Mouse (Mus musculus) monocyte, adult 5-6 weeks (primary cell): Measurements from ENCODE around the gene Hprt. TPM values are rescaled to one million over a fixed set of nuclear protein-coding genes. Genes with fewer than 3 reads are reported as not detected.
A peak's percentile ranks its signal among the peaks of the same experiment; 100 is the strongest.
"Not testable (repeated sequence)": the region's sequence is repeated elsewhere in the genome, so short reads cannot be mapped to it uniquely, and the experiment has no call there.

Experiments used
- ATAC-seq: fragments of 153-309, 156-312 bp; replicated peaks from 2 replicates; pipeline ENCODE4 v1.8.0; 2017; ENCODE audit warnings: mild to moderate bottlenecking; ENCODE audit not compliant: low TSS enrichment, insufficient number of reproducible peaks, severe bottlenecking, poor library complexity, low FRiP score
- total RNA-seq: library from RNA; stranded (forward); fragments of 200-1000, 200-491, 200-594 nt; gene quantifications from 3 replicates; pipeline ENCODE4 v1.2.3, GENCODE M21; 2017

The Hprt gene
- total RNA-seq: 188 to 280 TPM (median 242 TPM) in 3 replicates

DNA sequence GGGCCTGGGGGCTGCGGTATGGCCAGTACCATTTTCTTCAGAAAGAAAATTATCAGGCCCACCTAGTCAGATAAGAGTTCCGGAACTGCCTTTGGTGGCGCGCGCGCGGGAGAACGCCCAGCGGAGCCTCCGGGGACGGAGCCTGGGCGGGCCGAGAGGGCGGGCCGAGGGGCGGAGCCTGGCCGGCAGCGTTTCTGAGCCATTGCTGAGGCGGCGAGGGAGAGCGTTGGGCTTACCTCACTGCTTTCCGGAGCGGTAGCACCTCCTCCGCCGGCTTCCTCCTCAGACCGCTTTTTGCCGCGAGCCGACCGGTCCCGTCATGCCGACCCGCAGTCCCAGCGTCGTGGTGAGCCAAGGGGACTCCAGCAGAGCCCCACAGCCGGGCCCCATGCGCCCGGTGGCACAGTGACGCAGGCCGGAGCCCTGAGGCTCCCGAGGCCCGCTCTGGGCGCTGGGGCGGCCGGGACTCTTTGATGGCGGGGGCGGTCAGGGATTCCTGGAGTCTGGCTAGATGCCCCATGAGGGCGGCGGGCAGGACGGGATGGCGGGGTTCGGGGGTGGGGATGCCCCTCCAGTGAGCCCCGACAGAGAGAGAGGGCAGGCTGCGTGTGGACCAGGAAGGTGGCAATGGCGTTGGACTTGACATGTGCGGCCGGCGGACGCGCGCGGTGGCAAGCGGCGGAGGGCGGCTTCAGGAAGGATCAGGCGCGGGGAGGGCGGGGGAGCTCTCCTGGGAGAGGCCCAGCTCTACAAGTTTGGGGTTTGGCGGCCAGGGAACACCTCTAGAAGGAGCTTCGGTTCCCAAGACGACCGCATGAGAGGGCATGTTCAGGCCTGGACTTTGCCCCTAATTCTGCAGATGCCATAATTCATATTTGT lies at the start of gene Hprt:
Gene Hprt, plus strand, starts transcription at position 233 of the 879 bp plus-strand sequence.
- ATAC-seq: peak; percentile 93

DNA sequence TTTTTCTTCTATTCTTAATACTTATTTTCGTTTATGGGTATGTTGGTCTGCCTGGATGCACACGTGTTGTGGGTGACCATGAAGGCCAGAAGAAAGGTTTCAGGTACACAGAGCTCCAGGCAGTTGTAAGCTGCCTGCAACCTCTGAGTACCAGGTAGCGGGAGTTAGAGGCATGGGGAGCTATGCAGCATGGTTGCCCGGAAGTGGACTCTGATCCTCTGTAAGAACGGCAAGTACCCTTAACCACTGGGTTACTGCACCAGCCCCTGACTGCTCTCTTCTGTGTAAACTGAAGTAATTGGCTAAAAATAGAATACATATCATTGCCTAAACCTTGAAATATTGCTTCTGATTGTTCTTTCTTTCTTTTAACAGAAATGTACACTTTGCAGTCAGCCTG lies 42.4 kb upstream of the Hprt start:
- ATAC-seq: no peak

DNA sequence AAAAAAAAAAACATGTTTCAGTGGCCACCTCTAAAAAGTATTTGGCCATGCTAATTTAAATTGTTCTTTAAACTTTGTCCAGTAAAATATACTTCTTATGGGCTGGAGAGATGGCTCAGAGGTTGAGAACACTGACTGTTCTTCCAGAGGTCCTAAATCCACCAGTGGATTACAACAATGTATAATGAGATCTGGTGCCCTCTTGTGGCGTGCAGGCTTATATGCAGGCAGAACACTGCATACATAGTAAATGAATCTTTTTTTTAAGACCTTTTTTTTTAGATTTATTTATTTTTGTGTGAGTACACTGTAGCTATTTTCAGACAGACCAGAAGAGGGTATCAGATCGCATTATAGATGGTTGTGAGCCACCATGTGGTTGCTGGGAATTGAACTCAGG lies 38.2 kb upstream of the Hprt start:
- ATAC-seq: no peak

DNA sequence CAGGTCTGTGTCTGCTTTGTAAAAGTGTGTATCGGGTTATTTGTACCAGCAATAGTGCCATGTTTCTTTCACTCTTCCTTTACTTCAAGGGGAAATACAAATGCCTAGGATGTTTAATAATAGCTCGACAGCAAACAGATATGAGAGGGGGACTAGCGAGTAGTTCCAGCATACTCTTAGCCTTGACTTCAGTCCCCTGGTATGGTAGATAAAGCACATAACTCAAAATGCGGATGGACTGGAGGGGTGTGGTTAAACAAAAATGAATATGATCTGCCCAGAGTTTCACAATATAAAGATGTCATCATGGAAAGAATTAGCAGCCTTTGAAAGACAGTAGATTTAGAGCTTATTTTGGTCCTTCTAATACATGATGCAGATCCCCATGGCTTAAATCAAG lies 31.0 kb upstream of the Hprt start:
- ATAC-seq: no peak

DNA sequence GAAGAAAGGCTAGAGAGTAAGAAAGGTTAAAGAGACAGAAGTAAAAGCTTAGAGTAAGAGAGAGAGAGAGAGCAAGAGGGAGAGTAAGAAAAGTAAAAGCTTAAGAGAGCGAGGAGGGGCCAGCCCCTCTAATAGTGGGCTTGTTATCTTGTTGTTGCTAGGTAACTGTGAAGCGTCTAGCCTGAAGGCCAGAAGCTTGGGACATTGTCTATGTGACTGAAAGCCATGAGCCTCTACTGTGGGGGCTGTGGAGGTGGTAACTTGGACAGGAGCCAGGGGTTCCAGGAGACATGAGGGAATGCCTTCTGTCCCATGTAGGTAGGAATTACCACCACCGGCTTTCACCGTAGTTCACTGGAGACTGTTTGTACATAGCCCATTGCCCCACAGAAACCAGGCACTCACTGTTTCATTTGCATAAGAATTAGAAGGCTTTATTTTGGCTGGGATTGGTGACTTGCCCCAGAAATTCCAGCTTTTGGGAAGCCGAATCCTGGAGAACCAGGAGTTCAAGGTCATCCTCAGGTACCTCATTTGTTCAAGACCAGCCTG lies 26.3 kb upstream of the Hprt start:
- ATAC-seq: no peak

DNA sequence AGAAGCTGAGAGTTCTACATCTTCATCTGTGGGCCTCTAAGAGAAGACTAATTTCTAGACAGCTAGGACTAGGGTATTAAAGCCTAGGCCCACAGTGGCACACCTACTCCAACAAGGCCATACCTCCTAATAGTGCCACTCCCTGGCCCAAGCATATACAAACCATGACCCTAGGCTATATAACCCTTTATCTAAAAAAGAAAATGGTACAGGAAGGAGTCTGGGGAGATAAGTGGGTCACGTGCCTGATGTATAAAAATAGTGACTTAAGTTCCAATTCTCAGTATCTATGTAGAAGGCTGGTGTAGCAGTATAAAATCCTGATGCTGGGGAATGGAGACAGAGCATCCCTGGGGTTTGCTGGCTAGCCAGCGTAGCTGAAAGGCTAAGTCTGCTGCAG lies 22.8 kb upstream of the Hprt start:
- no peak for ATAC-seq

DNA sequence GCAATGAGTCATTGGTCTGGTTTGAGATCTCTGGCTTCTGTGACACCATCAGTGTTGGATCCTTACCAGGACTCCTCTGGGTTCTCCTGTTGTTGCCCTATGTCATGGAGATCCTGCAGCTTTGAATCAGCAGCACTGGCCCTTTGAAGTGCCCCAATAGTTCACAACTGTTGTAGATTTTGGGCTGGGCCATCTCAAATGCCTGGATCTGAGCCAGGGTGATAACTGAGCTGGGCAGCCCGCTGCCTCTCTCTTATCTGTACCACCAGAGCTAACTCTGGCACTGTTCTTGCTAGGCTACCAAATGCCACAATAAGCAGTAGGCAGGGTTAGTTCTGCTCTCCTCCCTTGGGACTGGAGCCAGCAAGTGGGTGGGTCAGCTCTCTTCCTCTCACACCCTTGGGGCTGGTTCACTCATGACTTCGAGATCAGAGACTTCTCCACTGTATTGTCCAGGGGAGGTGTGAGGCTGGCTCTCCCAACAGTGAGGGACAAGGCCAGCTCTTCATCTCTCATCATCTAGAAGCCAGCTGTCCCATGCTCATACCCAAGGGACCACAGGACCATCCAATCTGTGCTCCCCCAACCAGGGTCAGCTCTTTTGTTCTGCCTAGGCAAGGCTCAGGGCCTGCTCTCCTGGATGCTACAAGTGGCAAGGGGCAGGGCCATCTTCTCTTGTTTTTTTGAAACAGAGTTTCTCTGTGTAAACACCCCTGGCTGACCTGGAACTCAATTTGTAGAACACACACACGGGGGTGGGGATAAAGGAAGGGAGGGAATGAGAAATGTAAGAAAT lies 16.5 kb upstream of the Hprt start:
- 0 out of 2 replicates have a peak, but pooled peaks have one; percentile 31 for ATAC-seq

DNA sequence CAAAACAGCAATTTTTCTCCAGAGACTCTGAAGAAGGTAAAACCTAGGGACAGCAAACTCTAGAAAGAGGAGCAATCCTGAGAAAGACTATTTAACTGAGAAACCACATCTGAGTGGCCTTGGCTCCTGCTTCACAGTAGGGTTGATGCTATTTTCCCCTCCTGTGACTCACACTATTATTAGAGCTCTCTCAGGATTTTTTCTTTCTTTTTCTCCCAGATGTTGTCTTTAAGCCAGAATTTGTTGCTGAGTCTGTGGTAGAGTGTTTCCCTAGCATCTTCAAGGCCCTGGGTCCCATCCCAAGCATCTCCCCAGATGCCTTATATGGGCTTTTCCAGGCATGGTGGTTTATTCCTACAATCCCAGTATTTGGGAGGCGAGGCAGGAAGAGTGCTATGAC lies 15.8 kb upstream of the Hprt start:
- ATAC-seq: no peak

DNA sequence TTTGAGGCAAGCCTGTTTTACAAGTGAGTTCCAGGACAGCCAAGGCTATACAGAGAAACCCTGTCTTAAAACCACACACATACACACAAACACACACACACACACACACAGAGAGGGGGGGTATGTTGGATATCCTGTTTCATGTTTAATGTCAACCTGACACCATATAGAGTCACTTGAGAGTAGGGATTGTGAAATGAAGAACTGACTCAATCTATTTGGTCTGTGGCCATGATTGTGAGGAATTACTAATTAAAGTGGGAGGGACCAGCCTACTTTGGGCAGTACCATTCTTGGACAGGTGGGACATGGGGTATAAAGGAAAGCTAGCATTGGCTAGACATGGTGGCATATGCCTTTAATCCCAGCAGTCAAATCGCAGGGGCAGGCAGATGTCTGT lies 15.3 kb upstream of the Hprt start:
- ATAC-seq: no peak

DNA sequence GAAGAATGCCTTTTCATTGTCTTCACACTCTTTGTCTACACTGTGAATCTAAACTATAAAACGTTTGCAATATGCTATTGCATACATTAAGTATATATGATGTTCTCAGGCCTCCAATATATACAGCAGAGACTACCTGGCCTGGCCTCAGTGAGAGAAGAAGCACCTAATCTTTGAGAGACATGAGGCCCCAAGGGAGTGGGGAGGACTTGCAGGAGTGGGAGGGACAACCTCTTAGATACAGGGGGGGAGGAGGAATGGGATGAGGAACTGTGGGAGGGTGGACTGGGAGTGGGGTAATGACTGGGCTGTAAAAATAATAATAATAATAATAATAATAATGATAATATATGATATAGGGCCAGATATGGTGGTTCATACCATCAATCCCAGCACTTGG lies 9.4 kb upstream of the Hprt start:
- ATAC-seq: no peak

DNA sequence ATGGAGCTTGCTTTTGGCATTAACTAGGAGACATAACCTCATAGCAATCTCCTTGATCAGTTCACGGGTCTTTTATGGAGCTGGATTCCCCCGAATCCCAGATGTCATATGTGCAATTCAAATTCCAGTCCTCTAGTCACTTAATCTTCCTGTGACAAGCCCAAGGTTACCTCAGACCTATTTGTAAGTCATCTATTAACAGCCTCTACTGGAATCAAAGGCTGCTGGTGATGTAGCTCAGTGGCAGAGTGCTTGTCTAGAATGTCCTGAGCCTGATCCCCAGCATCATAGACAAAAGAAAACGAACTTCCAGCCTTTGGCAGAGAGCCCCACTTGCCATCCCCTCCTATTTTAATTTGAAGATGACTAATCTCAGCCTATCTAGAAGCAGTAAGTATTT lies 6.6 kb upstream of the Hprt start:
- no peak for ATAC-seq

DNA sequence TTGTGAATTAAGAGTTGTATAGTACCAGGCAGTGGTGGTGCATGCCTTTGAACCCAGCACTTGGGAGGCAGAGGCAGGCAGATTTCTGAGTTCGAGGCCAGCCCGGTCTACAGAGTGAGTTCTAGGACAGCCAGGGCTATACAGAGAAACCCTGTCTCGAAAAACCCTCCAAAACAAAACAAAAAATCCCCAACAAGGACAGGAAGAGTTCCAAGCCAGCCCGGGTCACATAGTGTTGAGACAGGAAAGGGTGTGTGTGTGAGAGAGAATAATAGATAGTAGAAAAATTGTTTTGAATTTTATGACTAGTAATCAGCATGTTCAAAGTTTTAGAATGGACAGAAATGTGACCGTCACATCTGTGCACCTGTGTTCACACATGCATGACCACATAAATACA lies 6.8 kb downstream of the Hprt start:
- not testable (repeated sequence) for ATAC-seq

DNA sequence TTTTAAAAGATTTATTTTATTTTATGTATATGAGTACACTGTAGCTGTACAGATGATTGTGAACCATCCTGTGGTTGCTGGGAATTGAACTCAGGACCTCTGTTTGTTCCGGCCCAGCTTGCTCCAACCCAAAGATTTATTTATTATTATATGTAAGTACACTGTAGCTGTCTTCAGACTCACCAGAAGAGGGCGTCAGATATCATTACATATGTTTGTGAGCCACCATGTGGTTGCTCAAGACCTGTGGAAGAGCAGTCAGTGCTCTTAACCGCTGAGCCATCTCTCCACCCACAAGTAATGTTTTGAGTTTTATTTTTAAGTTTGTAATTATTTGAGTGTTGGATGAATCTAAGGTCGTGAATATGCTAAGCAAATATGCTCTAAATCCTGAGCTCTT lies 16.9 kb downstream of the Hprt start:
- not testable (repeated sequence) for ATAC-seq

DNA sequence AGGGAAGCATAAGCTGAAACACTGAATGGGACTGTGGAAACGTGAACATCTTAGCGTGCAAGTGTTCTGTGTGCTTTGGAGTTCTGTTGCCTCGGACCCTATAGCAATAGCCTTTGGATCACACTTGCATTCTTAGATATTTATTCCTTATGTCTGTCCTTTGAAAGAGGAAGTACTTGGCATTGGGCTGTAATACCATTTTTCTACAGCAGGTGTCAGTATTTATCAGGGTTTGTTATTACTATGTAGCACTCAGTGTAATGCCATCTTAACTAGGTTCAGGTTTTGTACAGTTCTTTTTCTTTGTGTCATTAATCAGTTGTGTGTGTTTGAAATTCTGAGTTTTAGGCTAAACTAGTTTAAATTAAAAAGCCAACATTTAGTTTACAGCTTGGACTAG lies 18.1 kb downstream of the Hprt start:
- 0 out of 2 replicates have a peak, but pooled peaks have one; percentile 63 for ATAC-seq

DNA sequence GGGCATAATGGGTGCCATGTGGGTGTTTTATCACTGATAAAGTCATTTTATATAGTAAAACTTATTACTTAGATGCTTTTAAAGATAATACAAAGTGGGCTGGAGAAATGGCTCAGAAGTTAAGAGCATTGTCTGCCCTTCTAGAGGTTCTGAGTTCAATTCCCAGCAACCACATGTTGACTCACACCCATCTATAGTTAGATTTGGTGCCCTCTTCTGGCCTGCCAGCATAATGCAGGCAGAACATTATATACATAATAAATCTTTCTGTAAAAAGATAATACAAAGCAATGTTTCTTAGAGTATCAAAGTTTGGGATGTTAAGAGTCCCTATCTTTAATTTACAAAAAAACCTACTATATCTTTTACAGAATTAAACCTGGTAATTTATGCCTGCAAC lies 27.6 kb downstream of the Hprt start:
- ATAC-seq: no peak

DNA sequence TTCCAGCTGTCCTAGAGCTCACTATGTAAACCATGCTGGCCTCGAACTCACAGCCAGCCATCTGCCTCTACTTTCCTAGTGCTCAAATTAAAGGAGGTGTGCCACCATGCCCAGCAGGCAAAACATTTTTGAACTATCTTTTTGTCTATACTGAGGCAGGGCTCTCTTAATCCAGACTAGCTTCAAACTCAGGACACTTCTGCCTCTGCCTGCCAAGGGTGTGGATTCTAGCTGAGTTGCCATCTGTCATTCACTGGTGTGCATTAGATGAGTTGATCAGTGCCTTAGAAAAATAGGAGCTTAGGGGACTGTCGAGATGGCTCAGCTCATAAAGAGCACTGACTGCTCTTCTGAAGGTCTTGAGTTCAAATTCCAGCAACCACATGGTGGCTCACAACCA lies 35.1 kb downstream of the Hprt start:
- no peak for ATAC-seq

DNA sequence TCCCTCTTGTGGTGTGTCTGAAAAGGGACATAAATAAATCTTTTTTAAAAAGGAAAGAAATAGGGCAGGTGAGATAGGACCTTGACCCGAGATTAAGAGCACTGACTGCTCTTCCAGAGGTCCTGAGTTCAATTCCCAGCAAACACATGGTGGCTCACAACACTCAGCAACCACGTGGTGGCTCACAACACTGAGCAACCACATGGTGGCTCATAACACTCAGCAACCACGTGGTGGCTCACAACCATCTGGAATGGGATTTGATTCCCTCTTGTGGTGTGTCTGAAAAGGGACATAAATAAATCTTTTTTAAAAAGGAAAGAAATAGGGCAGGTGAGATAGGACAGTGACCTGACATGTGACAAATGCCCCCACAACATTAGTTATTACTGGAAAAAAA lies 36.3 kb downstream of the Hprt start:
- ATAC-seq: not testable (repeated sequence)

DNA sequence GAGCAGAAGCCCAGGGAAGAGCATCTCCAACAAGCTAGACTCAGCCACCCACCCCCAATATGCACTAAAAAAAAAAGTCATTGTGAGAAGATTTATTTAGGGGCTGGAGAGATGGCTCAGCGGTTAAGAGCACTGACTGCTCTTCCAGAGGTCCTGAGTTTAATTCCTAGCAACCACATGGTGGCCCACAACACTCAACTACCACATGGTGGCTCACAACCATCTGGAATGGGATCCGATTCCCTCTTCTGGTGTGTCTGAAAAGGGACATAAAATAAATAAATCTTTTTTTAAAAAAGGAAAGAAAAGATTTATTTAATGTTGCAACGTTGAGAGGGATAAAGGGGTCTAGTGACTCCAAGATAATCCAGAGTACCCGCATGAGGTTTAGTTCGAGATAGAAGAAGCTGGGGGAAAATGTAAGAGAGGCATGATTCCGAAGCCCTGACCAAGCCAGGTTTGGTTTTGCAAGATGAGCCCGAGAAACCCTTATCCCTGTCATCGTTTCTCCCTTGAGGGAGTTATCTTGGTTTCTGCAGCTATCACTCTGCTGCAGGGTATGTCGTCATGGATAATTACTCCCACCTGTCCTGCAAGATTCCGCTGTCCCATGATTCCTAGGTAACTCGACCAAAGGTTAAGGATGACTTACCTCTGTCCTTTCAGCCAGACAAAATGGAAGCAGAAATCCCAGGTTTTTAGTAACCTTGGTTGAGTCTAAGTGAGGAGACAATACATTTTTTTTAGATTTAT lies 37.7 kb downstream of the Hprt start:
- no peak for ATAC-seq

DNA sequence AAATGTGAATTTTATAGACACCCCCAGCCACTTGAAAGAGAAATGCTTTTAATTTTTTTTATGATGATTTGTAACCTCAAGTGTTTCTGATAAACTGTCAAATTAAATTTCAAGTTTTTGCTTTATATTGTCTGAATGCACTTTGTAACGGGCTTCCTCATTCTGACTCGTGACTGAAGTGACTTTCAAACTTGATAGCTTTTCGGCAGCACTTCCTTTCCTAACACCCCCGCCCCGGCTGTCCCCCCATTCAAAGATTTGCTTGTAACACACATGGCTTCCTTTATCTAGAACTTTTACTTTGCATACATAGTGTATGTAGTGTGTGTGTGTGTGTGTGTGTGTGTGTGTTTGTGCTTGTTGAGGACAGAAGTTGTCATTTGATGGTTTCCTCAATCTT lies 41.6 kb downstream of the Hprt start:
- ATAC-seq: no peak
